Mouse (Mus musculus) erythroblast, embryonic 14.5 days (primary cell): ENCODE data around the gene Fbxl14. TPM values are rescaled to one million over a fixed set of nuclear protein-coding genes. Genes with fewer than 3 reads are reported as not detected.

Source experiments
- H3K27me3 ChIP-seq: 2 replicates; pipeline ENCODE4 v1.6.1; 2012; ENCODE audit warnings: inconsistent platforms; ENCODE audit not compliant: control insufficient read depth
- H3K36me3 ChIP-seq: 2 replicates; pipeline ENCODE4 v1.6.1; 2012; ENCODE audit warnings: mild to moderate bottlenecking, inconsistent platforms; ENCODE audit not compliant: control insufficient read depth
- H3K4me1 ChIP-seq: 2 replicates; pipeline ENCODE4 v1.6.1; 2012; ENCODE audit warnings: inconsistent platforms; ENCODE audit not compliant: control insufficient read depth
- H3K4me3 ChIP-seq: replicated peaks from 2 replicates; pipeline ENCODE3; 2012; ENCODE audit warnings: moderate library complexity, mild to moderate bottlenecking, inconsistent platforms
- H3K9me3 ChIP-seq: 2 replicates; pipeline ENCODE4 v1.6.1; 2012; ENCODE audit warnings: low read length, inconsistent platforms, mixed read lengths; ENCODE audit not compliant: control insufficient read depth
- GATA1 ChIP-seq: IDR thresholded peaks from 2 replicates; pipeline ENCODE4 v1.6.1; 2012; ENCODE audit warnings: low read length, inconsistent platforms, mixed read lengths
- TAL1 ChIP-seq: IDR thresholded peaks from 3 replicates; pipeline ENCODE4 v1.6.1; 2012; ENCODE audit warnings: low read length, inconsistent platforms, mixed read lengths
- polyA plus RNA-seq: library from polyadenylated mRNA; stranded (reverse); fragments of >175 nt; gene quantifications from 2 replicates; pipeline ENCODE4 v1.2.3, GENCODE M21; 2012

The Fbxl14 gene
- polyA plus RNA-seq, 1 experiment, result 1.0 TPM

- TF ChIP-seq GATA1, result no peak
- TF ChIP-seq TAL1, result no peak
- H3K4me3 ChIP-seq, result no peak overlapping the region
- no peaks in the 10 kb centered on the region for H3K36me3 ChIP-seq
- H3K27me3 ChIP-seq, result no peaks in the 10 kb centered on the region
- no peaks in the 10 kb centered on the region for H3K9me3 ChIP-seq
- no peaks in the 10 kb centered on the region for H3K4me1 ChIP-seq
Measured at GRCm38 (mm10) chr6:119521931-119522391, 42.5 kb downstream of the Fbxl14 start.

- H3K27me3 ChIP-seq, result no peaks in the 10 kb centered on the region
Measured at GRCm38 (mm10) chr6:119526498-119526897, 47.0 kb downstream of the Fbxl14 start.

GRCm38 (mm10) chr6:119529659-119530058, 50.2 kb downstream of the Fbxl14 start:
- H3K9me3 ChIP-seq, result no peaks in the 10 kb centered on the region
- TF ChIP-seq TAL1, result no peak
- TF ChIP-seq GATA1, result no peak
- H3K36me3 ChIP-seq, result no peaks in the 10 kb centered on the region
- H3K4me1 ChIP-seq, result no peaks in the 10 kb centered on the region
- no peaks in the 10 kb centered on the region for H3K27me3 ChIP-seq
- no peak overlapping the region for H3K4me3 ChIP-seq

More at GRCm38 (mm10) chr6:119526498-119526897, 47.0 kb downstream of the Fbxl14 start:
- TF ChIP-seq GATA1 (no peak), TAL1 (no peak)
- Histone ChIP-seq H3K4me3 (no peak overlapping the region), H3K9me3 (no peaks in the 10 kb centered on the region), H3K4me1 (no peaks in the 10 kb centered on the region), H3K36me3 (no peaks in the 10 kb centered on the region)

Other genes with a start within 250 kb of the Fbxl14 start
- not detected in 2 replicates for gene Cacna2d4, start 243.1 kb upstream of the Fbxl14 start, polyA plus RNA-seq
- gene Lrtm2, start 148.9 kb upstream of the Fbxl14 start, polyA plus RNA-seq, result not detected in 2 replicates
- 0.67 and 0.74 TPM in 2 replicates for gene Adipor2, start 62.0 kb upstream of the Fbxl14 start, polyA plus RNA-seq
- not detected in 2 replicates for gene Wnt5b, start 64.7 kb downstream of the Fbxl14 start, polyA plus RNA-seq